In the genomic region with DNA sequence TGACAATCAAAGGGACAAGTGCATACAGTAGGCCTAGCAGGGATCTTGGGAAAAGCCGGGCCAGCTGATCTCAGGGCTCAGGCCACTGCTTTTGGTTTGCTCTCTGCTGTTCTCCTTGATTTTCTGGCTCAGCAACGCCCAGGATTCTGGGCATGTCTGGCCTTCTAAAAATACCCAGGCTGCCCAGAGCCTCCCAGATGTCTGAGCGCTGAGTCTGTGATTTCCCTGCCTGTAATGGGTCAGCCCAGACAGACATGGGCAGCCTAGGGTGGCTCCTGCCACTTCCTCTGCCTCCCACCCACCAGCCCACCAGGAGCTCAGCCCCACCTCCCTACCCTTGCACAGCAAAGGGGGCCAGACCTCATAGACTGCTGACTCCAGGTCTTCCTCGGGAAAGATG, we compare ENCODE assay signal across 9 mouse cellular contexts. TPM values are rescaled to one million over a fixed set of nuclear protein-coding genes. Genes with fewer than 3 reads are reported as not detected.
DNase-seq lines count a peak whose midpoint lies in the region; ATAC-seq and TF ChIP-seq lines count a peak whose summit lies in the region.
"Had no signal": no experiment of that assay in that cellular context is flagged by ENCODE, and none has a peak within 500 bp of the region (broad histone marks: within the 10 kb centered on the region; RNA-seq: fewer than 3 reads in every experiment).

No protein-coding gene starts in this region.

- no peak for TF ChIP-seq CTCF in liver, adult 2 months (IDR thresholded peaks at IDR 0.05; ENCODE audit: low read depth, low read length)
- no peak for TF ChIP-seq CTCF in thymus, adult 2 months (IDR thresholded peaks at IDR 0.05; ENCODE audit: borderline replicate concordance, control insufficient read depth, extremely low read depth, insufficient read depth, low read length, poor library complexity)

- H3K9me3 ChIP-seq in heart, embryonic 14.5 days (ENCODE audit: control insufficient read depth, low read length), result no peaks in the 10 kb centered on the region
- H3K9me3 ChIP-seq: midbrain, embryonic 10.5 days had no signal

- H3K9ac ChIP-seq in liver, adult 2 months (ENCODE audit: low read depth, low read length), result no peak overlapping the region
- no peak overlapping the region for H3K9ac ChIP-seq in heart, embryonic 14.5 days (ENCODE audit: low read length)

- H3K4me3 ChIP-seq in liver, adult 2 months (ENCODE audit: insufficient read depth, low read depth, low read length), result no peak overlapping the region
- H3K4me3 ChIP-seq in heart, embryonic 14.5 days (ENCODE audit: control insufficient read depth in 1 of 2, insufficient read depth in 1 of 2, low read depth in 1 of 2, low read length in 2 of 2), result no peak overlapping the region
- no peak overlapping the region for H3K4me3 ChIP-seq in myocyte
- no peak overlapping the region for H3K4me3 ChIP-seq in thymus, adult 2 months (ENCODE audit: control insufficient read depth, insufficient read depth, low read length)
- H3K4me3 ChIP-seq: midbrain, embryonic 10.5 days had no signal

- no peaks in the 10 kb centered on the region for H3K27me3 ChIP-seq in liver, adult 2 months (ENCODE audit: control insufficient read depth, insufficient read depth, low read length)
- H3K27me3 ChIP-seq in heart, embryonic 14.5 days (ENCODE audit: control insufficient read depth, insufficient read depth, low read length), result no peaks in the 10 kb centered on the region
- no peaks in the 10 kb centered on the region for H3K27me3 ChIP-seq in myocyte (ENCODE audit: control insufficient read depth, insufficient read depth, insufficient read length)
- no peaks in the 10 kb centered on the region for H3K27me3 ChIP-seq in thymus, adult 2 months (ENCODE audit: control insufficient read depth, insufficient read depth, low read length)

- no peak overlapping the region for H3ac ChIP-seq in myocyte (ENCODE audit: control insufficient read depth, insufficient read length)

- H3K36me3 ChIP-seq in liver, adult 2 months (ENCODE audit: control insufficient read depth, insufficient read depth, low read length), result no peaks in the 10 kb centered on the region
- no peaks in the 10 kb centered on the region for H3K36me3 ChIP-seq in heart, embryonic 14.5 days (ENCODE audit: control insufficient read depth, insufficient read depth, low read length)
- H3K36me3 ChIP-seq in myocyte (ENCODE audit: control insufficient read depth, insufficient read depth), result no peaks in the 10 kb centered on the region
- H3K36me3 ChIP-seq in thymus, adult 2 months (ENCODE audit: control insufficient read depth, insufficient read depth, low read length), result no peaks in the 10 kb centered on the region
- H3K36me3 ChIP-seq: midbrain, embryonic 10.5 days had no signal

- H3K4me1 ChIP-seq in liver, adult 2 months (ENCODE audit: control insufficient read depth, insufficient read depth, low read length), result peaks cover 15% of the 10 kb centered on the region
- peaks cover 32 to 53% of the 10 kb centered on the region in 2 experiments for H3K4me1 ChIP-seq in heart, embryonic 14.5 days (ENCODE audit: control insufficient read depth in 2 of 2, insufficient read depth in 2 of 2, low read length in 2 of 2)
- peaks cover 30% of the 10 kb centered on the region for H3K4me1 ChIP-seq in thymus, adult 2 months (replicated peaks; ENCODE audit: control insufficient read depth, insufficient read depth, low read length)

- peak; percentile 32 for DNase-seq in adrenal gland, adult 2 months
- DNase-seq in adrenal gland, adult 8-10 months, result no peak
- DNase-seq in liver, adult 2 months (ENCODE audit: extremely low read depth, low read depth, low spot score), result no peak
- DNase-seq in liver, result no peak
- no peak for DNase-seq in testis, postnatal 10 days (ENCODE audit: low spot score)
- DNase-seq in thymus, adult 2 months, result no peak

- 79% methylated on average over 4 of the region's 4 CpGs for WGBS in liver, adult 2 months
- WGBS in heart, embryonic 14.5 days, result 29% methylated on average over 4 of the region's 4 CpGs
- whole genome bisulfite sequencing in thymus, adult 2 months, result 86% methylated on average over 4 of the region's 4 CpGs

- H3K27ac ChIP-seq in liver, adult 2 months (replicated peaks; ENCODE audit: insufficient read depth, low read depth, low read length), result 0 out of 2 replicates have a peak overlapping the region, but pooled peaks have one; percentile 19
- peak overlapping the region; percentile 81 to 84 for H3K27ac ChIP-seq in heart, embryonic 14.5 days (replicated peaks in 1 of 2; ENCODE audit: control insufficient read depth in 1 of 2, insufficient read depth in 1 of 2, low read depth in 2 of 2, low read length in 2 of 2)
- no peak overlapping the region for H3K27ac ChIP-seq in thymus, adult 2 months (ENCODE audit: control insufficient read depth, insufficient read depth, low read length)
- H3K27ac ChIP-seq: midbrain, embryonic 10.5 days had no signal

- no peaks in the 10 kb centered on the region for H3K79me2 ChIP-seq in liver, adult 2 months (ENCODE audit: control insufficient read depth, insufficient read depth, low read length)
- no peaks in the 10 kb centered on the region for H3K79me2 ChIP-seq in myocyte (ENCODE audit: control insufficient read depth, insufficient read depth)

- H3K4me2 ChIP-seq in heart, embryonic 14.5 days (ENCODE audit: low read length), result no peak overlapping the region
- peak overlapping the region; percentile 57 for H3K4me2 ChIP-seq in myocyte (ENCODE audit: low read depth)

- TF ChIP-seq POLR2A in liver, adult 2 months (IDR thresholded peaks at IDR 0.05; ENCODE audit: extremely low read depth, insufficient read depth, low read length), result no peak
- TF ChIP-seq POLR2A in myocyte (IDR thresholded peaks at IDR 0.05; ENCODE audit: insufficient read length, low read depth), result peak; percentile 41
- no peak for TF ChIP-seq POLR2A in thymus, adult 2 months (IDR thresholded peaks at IDR 0.05; ENCODE audit: control insufficient read depth, extremely low read depth, insufficient read depth, low read length, poor library complexity)

- ATAC-seq in heart, embryonic 14.5 days (ENCODE audit: insufficient number of reproducible peaks, insufficient read depth, low FRiP score, low read depth), result peak; percentile 67; the same call in 1 of the 2 replicates

TF ChIP-seq in myocyte, 11 proteins besides CTCF, POLR2A, EP300 and RAD21:
- TF ChIP-seq MAX (IDR thresholded peaks at IDR 0.05; ENCODE audit: low read depth) (no peak), TCF3 (IDR thresholded peaks at IDR 0.05; ENCODE audit: insufficient read length, low read depth) (no peak), POLR2AphosphoS2 (IDR thresholded peaks at IDR 0.05; ENCODE audit: insufficient read length, low read depth) (no peak)

RNA-seq across cellular contexts. Expression of a gene that starts 4.0 kb away (rescaled TPM):
- total RNA-seq in adrenal gland, adult 2 months (2021), result 10 to 100 TPM; 15.3 to 25.1 TPM
- polyA plus RNA-seq in adrenal gland, adult 2 months (2012; rRNA removed), result 6.3 and 8.2 TPM in 2 replicates
- 10 to 100 TPM; 20.9 to 53.3 (median 33.8) TPM for total RNA-seq in adrenal gland, adult 8-10 months (2022)
- total RNA-seq in liver, adult 2 months (2014; rRNA removed), result 39.1 and 43.0 TPM in 2 replicates
- 4.5 and 8.9 TPM in 2 replicates for polyA plus RNA-seq in liver, adult 2 months (2012; rRNA removed)
- 18.0 and 18.6 TPM in 2 replicates for polyA plus RNA-seq in heart, embryonic 14.5 days (2014; fragmentation: Nextera tagmentation; extraction: Ambion mirVana)
- polyA plus RNA-seq in myocyte (2012; fragmentation: generic; extraction: Trizol), result 5.7 TPM
- 14.3 and 15.8 TPM in 2 replicates for polyA plus RNA-seq in thymus, adult 2 months (2012; rRNA removed)
